Mouse (Mus musculus) limb, embryonic 13.5 days (tissue): ENCODE data around the gene Cept1. TPM values are rescaled to one million over a fixed set of nuclear protein-coding genes. Genes with fewer than 3 reads are reported as not detected.

Source experiments
- ATAC-seq: fragments of 200-750 bp; cut with Nextera tagmentation; 2 replicates; pipeline ENCODE4 v1.8.0; 2017; ENCODE audit warnings: low read depth, moderate number of reproducible peaks, moderate TSS enrichment; ENCODE audit not compliant: low FRiP score
- H3K27ac ChIP-seq: fragments of 300-500 bp; sonication (generic); 2 replicates; pipeline ENCODE4 v1.5.1; 2015; ENCODE audit warnings: inconsistent platforms, mild to moderate bottlenecking, moderate library complexity
- H3K27me3 ChIP-seq: fragments of 300-500 bp; sonication (generic); 2 replicates; pipeline ENCODE4 v1.6.1; 2015; ENCODE audit warnings: mild to moderate bottlenecking, inconsistent platforms
- H3K36me3 ChIP-seq: fragments of 300-500 bp; sonication (generic); 2 replicates; pipeline ENCODE4 v1.6.1; 2015; ENCODE audit warnings: inconsistent platforms, mild to moderate bottlenecking, moderate library complexity
- H3K4me1 ChIP-seq: fragments of 300-500 bp; sonication (generic); 2 replicates; pipeline ENCODE4 v1.6.1; 2015; ENCODE audit warnings: inconsistent platforms
- H3K4me2 ChIP-seq: fragments of 300-500 bp; sonication (generic); replicated peaks from 2 replicates; pipeline ENCODE4 v1.6.1; 2015; ENCODE audit warnings: inconsistent platforms, mild to moderate bottlenecking, moderate library complexity
- H3K4me3 ChIP-seq: fragments of 300-500 bp; sonication (generic); 2 replicates; pipeline ENCODE4 v1.5.1; 2015; ENCODE audit warnings: moderate library complexity, mild to moderate bottlenecking, inconsistent platforms
- H3K9ac ChIP-seq: fragments of 300-500 bp; sonication (generic); 2 replicates; pipeline ENCODE4 v1.6.1; 2015; ENCODE audit warnings: mild to moderate bottlenecking, inconsistent platforms
- H3K9me3 ChIP-seq: fragments of 300-500 bp; sonication (generic); 2 replicates; pipeline ENCODE4 v1.6.1; 2016; ENCODE audit warnings: inconsistent platforms
- WGBS: fragments of 180-500 bp; shearing (Covaris S2); methylation state at CpG from one replicate; pipeline ENCODE4 v1.1.7; 2015; 5-methylcytosine and 5-hydroxymethylcytosine counted together
- polyA plus RNA-seq: library from polyadenylated mRNA; unstranded; fragments of >200 nt; fragmentation: Nextera tagmentation; extraction: Ambion mirVana; gene quantifications from 2 replicates; pipeline ENCODE4 v1.2.1, GENCODE M21; 2015

The Cept1 gene
- polyA plus RNA-seq, 1 experiment from 2014 or later: 62.6 TPM

GRCm38 (mm10) chr3:106462059-106462470, 85.5 kb downstream of the Cept1 start:
- H3K27me3 ChIP-seq: no peaks in the 10 kb centered on the region
- H3K9me3 ChIP-seq: no peaks in the 10 kb centered on the region
- no peaks in the 10 kb centered on the region for H3K36me3 ChIP-seq
- no peak overlapping the region for H3K4me2 ChIP-seq
- H3K9ac ChIP-seq: no peak overlapping the region
- 93% methylated on average over 2 of the region's 2 CpGs for WGBS
- H3K4me3 ChIP-seq: no peak overlapping the region
- ATAC-seq: no peak
- H3K27ac ChIP-seq: no peak overlapping the region
- H3K4me1 ChIP-seq: no peaks in the 10 kb centered on the region

GRCm38 (mm10) chr3:106457298-106457869, 90.2 kb downstream of the Cept1 start:
- H3K36me3 ChIP-seq: no peaks in the 10 kb centered on the region
- no peak overlapping the region for H3K4me3 ChIP-seq
- H3K4me1 ChIP-seq: no peaks in the 10 kb centered on the region
- WGBS: 81% methylated on average over 2 of the region's 2 CpGs
- no peak overlapping the region for H3K27ac ChIP-seq
- H3K4me2 ChIP-seq: no peak overlapping the region
- no peaks in the 10 kb centered on the region for H3K27me3 ChIP-seq
- H3K9me3 ChIP-seq: no peaks in the 10 kb centered on the region
- no peak for ATAC-seq
- H3K9ac ChIP-seq: no peak overlapping the region

GRCm38 (mm10) chr3:106452616-106453015, 95.0 kb downstream of the Cept1 start:
- no peaks in the 10 kb centered on the region for H3K27me3 ChIP-seq
- no peak for ATAC-seq
- H3K4me1 ChIP-seq: no peaks in the 10 kb centered on the region
- no peaks in the 10 kb centered on the region for H3K36me3 ChIP-seq
- H3K9ac ChIP-seq: no peak overlapping the region
- no peak overlapping the region for H3K4me3 ChIP-seq
- 81% methylated on average over 4 of the region's 4 CpGs for WGBS
- H3K9me3 ChIP-seq: no peaks in the 10 kb centered on the region
- no peak overlapping the region for H3K4me2 ChIP-seq
- H3K27ac ChIP-seq: no peak overlapping the region

Other genes starting within 250 kb of the Cept1 start
- not detected in 2 replicates for gene Chil6, start 141.6 kb downstream of the Cept1 start, polyA plus RNA-seq
- 2.6 and 3.0 TPM in 2 replicates for gene Dennd2d, start 65.4 kb downstream of the Cept1 start, polyA plus RNA-seq
- gene Dram2, start within 50 bp of the Cept1 start, polyA plus RNA-seq: 49.8 and 54.4 TPM in 2 replicates
- 14.1 and 14.3 TPM in 2 replicates for gene Lrif1, start 137.2 kb upstream of the Cept1 start, polyA plus RNA-seq
- 7.0 and 7.4 TPM in 2 replicates for gene Cd53, start 242.3 kb upstream of the Cept1 start, polyA plus RNA-seq